Mouse (Mus musculus): ENCODE results near the gene Arhgap32. TPM values are rescaled to one million over a fixed set of nuclear protein-coding genes. Genes with fewer than 3 reads are reported as not detected.

Gene Arhgap32
- total RNA-seq, 2 experiments from 2014 or later = 188 to 201 TPM

DNA sequence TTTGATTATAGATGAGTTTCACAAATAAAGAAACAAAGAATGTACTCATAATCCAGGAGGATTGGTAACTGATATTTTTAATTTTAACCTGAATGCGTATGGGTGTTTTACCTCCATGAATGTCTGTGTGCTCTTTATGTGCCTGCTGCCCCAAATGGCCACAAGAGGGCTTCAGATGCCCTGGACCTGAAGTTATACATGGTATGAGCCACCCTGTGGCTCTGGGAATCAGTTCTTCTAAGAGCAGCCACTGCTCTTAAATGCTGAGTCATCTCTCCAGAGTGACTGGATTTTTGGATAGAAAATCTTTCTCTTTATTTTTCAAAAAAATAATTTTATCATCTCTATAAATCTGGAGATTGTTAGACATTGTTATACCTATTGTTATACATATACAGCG, 70.6 kb downstream of the Arhgap32 start:
- no peak for DNase-seq (ENCODE audit: low spot score in 2 of 2)

DNA sequence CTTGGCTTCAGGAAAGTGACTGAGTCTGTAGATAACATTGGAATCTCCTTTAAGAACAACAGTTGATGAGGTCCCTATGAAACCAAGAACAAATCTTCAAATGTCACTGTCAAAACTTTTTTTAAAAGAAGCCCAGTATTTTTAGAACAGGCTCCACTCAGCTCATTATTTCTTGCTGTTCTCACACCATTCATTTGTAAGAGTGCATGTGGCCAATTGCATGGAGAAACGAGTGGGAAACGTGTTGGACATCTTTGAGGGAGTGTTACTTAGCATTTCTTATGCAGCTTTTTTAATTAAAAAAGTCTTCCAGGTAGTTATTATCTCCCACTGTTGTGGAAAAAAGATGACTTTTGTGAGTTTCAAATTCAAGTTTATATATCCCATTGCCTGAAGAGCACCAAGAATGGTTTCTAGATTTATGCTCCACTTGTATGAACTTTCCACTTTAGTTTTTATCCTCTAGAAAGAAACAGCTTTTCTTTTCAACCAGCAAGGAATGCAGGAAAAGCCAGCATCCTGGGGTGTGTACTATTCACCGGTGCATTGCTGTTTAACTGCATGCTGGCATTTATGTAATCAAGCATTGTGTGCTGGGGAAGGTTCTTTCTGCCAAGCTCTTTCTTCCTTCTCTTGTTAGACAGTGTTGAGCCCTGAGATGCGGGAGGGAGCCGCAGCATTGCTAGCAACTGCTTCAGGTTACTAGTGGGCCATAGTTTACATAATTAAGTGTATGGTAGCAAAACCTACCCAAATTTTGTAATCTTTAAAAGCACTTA, 76.5 kb downstream of the Arhgap32 start:
- no peak for DNase-seq (ENCODE audit: low spot score in 2 of 2)

DNA sequence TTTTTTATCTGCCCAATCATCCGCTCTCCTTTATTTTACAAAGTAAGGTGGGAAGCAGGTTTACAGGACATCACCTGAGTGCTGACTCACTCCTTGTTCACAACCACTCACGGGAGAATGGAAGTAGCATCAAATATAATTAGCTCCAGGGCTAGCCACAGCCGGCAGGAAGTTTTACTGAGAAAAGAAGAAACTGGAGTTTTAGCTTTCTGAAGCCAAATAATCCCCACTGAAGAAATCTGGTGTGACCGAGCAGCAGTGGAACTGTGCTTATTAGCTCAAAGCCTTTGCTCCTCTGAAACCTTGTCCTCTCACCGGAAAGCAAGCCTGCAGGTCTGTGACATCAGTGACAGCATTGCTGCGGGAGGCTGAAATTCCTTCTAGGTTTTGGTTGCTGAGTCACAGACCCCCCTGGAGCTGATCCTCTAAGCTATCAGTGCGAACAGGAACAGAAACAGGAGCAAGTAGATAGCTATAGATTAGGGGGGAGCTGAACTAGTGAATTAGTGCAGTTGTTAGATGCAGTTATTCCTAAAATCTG, 88.6 kb downstream of the Arhgap32 start:
- no peak for DNase-seq (ENCODE audit: low spot score in 2 of 2)

DNA sequence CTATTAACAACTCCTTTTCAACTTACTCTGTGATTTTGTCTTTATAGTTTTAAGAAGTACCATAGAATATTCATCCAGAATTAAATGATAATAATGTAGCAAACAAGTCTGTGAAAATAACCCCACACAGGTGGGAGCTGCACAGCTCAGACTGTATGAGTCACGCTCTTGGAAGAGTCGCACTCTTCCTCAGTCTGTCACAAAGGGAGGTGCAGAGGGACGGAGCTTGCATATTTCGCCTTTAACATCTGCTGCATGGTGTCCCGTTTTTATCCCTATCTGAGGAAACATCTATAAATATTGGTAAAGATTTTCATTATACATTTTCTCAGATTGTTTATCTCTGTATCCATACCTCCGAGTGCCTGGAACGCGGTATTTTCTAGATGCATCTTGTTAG, 91.2 kb downstream of the Arhgap32 start:
- DNase-seq (ENCODE audit: low spot score in 2 of 2) = no peak

DNA sequence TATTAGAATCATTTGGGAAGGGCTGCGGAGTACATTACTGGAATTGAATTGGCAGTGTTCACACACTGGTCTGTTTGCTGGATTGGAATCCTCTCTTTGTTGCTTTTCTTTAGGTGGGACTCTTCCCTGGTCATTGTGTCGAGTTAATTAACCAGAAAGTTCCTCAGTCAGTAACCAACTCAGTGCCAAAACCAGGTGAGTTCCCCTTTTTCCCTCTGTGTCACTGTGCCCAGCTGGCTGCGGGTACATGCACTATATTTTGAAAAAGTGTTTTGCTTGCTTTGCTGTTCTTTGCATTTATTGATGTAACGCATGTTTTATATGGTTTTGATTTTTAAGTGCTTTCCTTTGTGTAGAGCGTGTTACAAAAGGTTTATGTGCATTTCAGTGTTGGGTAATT, 92.1 kb downstream of the Arhgap32 start:
- no peak for DNase-seq (ENCODE audit: low spot score in 2 of 2)

DNA sequence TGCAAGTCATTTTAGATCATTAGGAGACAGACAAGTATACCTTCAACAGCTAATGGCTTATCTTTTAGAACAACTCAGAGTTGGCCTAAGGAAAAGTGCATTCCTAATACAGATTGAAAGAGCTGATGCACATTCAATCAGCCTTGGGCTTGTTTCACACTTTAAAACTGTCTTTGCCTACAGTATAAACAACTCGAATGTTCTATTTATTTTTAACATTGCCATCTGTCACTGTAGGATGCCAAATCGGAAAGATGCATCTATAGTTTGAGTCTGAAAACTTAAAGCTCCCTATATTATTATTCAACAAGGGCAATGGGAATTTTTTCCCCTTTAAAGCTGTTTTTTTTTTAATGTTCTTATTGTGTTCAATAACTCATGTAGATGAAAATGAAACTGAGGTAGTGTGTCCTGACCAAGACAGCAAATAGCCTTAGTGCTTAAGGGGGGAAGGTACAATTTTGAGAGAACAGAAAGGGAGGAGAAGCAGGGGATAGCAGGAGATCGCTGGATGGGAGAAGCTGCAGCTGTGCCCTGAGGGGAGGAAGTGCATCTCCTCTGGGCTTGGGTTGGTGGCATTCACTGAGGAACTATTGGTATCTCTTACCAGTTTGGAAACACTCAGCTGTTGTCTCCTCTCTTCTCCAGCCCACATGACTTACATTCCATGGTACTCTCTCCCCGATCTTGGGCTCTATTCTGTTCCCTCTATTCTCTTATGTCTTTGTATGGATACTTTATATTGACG, 101.1 kb downstream of the Arhgap32 start:
- DNase-seq (ENCODE audit: low spot score in 2 of 2) = no peak

DNA sequence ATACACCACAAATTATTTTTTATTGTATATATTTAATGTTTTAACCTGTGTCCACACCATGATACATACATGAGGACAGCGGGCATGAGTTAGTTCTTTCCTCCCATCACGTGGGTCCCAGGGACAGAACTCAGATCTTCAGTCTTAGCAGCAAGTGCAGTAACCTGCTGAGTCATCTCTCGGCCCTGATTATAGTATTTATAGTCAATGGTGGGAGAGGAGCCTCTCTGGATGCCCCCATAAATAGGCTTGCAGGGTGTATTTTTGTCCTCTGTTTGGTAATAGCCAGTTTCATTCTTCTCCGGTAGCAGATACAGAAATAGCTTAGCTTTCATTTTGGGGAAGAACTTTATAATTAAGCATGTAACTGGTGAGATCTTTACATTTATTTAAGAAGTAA, 103.5 kb downstream of the Arhgap32 start:
- DNase-seq (ENCODE audit: low spot score in 2 of 2) = no peak

DNA sequence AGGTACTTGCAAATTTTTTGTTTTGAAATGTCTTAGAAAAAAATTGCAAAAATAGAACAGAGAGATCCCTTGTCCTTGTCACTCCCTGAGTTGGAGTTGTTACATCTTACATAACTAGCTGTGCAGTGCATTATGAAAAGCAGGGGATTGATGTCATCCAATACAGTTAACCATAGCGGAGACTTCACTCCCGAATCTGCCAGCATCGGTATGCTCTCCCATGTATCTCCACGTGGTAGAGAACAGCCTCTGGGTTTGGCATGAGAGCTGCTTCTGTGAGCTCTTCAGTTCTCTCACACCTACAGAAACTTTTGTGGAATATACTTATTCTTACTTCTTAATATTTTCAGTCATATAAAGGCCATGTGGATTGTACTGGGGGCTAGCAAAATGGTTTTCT, 106.2 kb downstream of the Arhgap32 start:
- no peak for DNase-seq (ENCODE audit: low spot score in 2 of 2)

DNA sequence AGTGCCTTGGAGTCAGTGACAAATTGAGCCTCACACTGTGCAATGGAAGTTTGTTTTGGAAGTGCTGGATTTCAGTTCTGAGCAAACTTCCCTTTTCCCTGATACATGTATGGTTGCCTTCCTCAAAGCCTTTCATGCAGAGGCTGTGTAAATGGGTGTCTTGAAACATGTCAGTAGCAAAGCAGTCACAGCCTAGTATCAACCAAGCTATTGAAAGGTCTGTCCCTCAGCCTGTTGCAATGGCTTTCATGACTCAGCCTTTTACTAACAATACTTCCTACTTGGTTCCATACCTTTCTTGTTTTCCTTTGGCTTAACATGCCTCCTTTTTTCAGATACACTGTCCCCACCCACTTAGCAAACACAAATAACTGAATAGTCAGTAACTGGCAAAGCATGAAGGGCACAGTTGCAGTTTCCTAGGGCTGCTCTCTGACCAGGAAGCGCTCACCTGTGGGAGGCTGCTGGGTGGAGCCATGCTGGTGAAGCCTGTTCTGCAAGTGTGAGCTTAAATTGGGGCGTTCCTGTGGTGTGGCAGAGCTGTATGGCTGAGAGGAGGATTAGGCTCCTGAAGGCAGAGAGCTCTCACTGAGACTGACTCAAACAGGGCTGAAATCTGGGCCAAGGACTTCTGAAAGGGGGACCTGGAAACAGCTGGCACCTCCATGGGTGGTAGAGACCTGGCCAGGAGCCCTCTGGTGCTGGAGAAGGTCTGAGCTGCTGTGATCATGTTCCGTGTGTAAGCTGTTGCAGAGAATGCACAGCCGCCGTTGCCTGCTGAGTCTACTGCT, 108.0 kb downstream of the Arhgap32 start:
- no peak for DNase-seq (ENCODE audit: low spot score in 2 of 2)

DNA sequence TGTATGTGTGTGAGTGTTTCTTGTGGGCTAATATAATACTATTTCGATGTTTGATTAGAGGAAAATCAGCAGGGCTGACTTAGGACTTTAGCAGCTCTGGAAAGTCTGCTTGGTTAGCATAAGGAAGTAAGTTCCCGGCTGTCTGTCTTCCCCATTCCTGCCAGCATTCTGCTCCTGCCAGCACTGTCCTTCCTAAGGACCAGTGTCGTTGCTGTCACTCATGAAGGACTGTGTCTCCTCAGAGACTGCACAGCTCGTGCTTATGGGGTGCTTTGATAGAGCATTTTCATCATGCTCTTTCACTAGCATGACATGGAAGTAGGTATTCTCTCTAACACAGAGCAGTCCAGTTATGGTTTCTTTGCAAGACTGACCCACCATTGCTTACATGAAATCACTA, 109.0 kb downstream of the Arhgap32 start:
- no peak for DNase-seq (ENCODE audit: low spot score in 2 of 2)

DNA sequence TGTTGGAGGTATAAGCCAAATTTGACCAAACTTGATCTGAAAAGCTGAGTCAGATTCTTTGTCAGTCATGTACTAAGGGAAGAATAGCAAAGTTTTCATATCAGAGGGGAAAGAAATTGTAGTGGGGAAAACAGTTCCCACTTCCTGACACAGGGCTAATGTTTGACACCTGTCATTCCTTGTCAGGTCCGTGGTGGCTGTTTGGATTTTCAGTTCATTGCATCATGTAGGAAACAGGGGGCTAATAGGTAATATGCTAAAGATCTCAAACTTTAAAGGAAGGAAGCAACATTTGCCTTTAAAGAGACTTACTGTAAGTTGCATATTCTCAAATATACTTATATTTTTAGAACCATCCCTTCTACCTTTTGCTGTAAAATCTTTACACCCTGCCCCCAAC, 109.6 kb downstream of the Arhgap32 start:
- DNase-seq (ENCODE audit: low spot score in 2 of 2) = no peak

DNA sequence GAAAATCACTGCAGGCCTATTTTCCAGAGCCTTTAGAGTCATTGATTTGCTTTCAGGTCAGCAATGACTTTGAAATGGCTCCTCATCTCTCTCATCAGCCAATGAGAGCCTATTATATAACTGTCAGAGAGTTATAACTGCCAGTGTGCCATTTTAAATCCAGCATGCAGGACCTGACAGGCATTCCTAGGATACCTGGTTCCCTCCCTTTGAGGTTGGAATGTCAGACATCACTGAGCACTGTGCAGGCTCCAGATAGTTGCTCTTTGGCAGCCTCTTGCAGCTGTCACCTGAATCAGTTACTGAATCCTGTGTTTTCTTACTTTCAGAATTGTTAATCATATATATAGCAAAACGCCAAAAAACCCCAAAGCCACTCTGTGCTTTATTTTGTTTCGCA, 111.1 kb downstream of the Arhgap32 start:
- DNase-seq (ENCODE audit: low spot score in 2 of 2) = no peak

DNA sequence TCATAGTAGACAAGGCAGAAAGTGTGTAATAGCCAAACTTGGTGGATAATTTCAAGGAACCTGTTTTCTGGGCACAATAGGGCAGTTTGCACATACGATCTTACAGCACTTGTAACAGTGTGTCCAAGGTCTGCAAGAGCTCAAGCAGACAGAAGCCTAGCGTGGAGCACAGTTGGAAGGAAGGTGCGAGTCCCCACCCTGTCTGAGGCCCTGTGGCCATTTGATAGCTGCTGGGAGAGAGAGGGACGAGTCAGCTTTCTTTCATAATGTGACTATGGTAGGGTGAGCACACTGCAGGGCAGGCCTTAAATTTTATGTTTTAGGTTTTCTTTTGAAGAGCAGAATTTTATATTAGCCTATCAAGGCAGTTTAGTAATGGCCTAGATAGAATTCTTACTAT, 117.7 kb downstream of the Arhgap32 start:
- DNase-seq (ENCODE audit: low spot score in 2 of 2) = no peak

DNA sequence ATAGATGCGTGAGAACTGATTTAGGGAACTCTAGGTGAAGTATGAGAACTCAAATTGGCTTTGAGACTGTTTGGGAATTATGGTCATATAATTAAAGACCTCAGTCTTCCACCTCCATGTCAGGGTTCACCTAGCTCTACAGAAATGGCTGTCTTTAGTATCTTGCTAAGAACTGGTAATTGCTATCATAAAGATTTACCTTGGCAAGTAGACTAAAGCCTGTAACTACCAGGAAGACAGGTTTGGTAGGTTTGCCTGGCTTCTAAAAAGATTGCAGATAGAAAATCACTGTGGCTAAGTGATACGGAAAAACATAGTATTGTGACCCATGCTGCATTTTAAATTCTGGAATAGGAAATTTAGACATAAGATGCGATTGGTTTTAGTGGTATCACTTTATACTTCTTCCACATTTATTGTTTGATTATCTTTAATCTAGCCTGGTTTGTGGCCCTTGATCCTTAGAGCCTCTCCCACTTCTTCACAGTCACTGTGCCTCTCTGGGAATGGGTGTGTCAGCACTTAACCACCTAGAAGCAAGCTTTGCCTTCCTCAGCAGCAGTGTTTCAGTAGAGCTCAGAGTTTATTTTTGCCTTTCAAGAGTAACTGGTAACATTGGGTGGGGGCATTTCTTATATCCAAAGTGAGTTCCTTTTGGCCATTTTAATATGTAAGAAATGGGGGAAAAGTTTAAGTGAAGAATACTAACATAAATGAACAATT, 119.0 kb downstream of the Arhgap32 start:
- no peak for DNase-seq (ENCODE audit: low spot score in 2 of 2)

DNA sequence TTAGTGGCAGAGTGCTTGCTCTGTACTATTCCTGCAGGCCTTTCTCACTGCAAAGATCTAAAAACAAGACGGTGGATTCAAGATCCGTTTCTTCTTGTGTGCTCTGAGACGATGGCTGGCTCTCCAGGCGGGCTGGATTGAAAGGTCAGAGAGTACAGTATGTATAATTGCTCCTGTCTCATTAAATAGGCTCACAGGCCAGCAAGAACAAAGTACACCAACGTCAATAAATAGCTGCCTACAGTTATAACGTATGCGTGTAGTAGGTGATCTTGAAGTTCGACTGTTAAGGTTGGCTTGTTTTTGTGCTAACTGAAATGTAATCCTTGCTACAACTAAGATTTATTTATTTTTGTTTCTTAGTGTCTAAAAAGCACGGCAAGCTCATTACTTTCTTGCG, 123.0 kb downstream of the Arhgap32 start:
- no peak for DNase-seq (ENCODE audit: low spot score in 2 of 2)

DNA sequence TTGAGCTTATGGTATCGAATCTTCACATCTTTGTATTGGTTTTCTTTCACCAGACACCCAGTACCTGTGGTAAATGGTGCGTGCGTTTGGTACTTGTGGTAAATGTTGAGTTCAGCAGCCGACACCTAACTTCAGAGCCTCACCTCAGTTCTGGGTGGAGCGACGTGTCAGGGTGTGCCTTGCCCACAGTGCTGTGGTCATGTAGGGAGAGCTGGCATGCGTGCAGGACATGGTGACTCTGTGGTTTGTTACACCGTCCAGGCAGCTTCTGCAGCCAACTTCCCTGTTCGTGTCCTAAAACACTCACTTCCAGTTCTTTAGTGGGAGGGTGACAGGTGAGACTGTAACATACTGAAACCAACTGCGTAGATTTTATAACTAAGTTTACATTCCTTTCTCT, 123.5 kb downstream of the Arhgap32 start:
- no peak for DNase-seq (ENCODE audit: low spot score in 2 of 2)

DNA sequence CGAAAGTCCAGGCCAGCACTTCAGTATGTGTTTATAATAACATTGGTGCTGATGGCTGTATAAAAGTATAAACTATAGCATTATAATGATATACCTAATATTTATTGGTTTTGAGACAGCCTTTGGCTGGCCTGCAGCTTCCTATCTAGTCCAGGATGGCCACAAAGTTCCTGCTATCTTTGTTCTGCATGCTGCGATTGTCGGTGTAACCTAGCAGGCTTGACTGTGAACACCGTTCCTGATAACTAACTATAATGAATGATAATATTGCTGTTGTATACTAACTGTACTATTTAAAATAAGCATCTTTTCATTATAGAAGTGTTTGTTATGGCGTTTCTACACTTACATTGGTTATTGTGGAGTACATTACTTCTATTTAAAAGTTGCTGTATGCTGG, 124.5 kb downstream of the Arhgap32 start:
- DNase-seq (ENCODE audit: low spot score in 2 of 2) = no peak

DNA sequence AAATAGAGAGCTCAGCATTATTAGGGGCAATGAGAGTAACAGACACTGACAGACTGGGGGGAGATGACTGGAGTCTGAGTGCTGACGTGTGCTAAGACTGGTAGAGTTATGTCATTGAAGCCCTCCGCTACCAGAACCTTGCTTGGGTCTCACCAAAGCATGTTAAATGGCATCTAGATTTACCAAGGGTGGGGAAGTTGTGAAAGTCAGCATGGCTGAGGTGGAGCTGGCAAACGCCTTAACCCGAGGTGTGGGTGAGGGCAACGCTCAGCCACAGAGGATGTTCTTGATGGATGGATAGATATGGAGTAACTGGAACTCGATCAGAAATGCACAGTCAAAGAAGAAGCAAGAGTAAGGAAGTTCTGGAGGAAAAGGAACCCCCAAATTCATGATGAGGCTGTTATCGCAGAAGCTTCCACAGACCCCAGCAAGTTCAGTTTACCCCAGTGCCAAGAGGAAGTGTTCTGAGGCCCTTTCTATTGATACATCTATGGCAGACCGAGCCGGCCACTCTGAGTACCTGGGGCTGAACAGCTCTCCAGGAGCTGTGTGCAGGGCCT, 125.8 kb downstream of the Arhgap32 start:
- no peak for DNase-seq (ENCODE audit: low spot score in 2 of 2)

DNA sequence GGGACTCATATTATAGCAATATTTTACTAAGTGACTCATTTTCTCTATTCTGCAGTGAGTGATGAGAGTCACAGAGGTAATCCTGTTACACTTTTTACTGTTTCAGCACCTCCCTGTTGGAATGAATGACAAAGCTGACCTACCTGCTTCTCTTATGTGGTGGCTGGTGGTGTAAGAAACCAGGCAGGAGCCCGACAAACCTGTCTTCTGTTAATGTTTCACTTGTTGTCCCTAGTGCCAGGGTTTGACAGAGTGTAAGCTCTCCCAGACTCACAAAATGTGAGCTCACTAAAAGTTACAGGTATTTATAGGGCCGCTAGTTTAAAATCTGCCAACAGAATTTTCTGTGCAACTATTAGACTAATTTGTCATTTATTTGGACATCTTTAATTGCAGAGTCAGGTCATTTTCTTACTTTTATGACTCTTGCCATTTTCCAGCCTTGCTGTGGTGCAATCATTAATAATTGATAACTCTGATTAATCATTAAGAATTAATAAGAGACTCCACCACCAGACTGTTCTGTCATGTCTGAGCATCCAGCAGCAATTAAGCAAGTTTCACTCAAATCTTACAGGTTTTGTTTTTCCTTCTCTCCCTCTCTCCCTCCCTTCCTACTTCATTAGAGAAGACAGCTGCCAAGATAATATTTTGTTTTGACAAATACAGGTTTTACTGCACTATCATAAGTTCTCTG, 127.1 kb downstream of the Arhgap32 start:
- no peak for DNase-seq (ENCODE audit: low spot score in 2 of 2)

DNA sequence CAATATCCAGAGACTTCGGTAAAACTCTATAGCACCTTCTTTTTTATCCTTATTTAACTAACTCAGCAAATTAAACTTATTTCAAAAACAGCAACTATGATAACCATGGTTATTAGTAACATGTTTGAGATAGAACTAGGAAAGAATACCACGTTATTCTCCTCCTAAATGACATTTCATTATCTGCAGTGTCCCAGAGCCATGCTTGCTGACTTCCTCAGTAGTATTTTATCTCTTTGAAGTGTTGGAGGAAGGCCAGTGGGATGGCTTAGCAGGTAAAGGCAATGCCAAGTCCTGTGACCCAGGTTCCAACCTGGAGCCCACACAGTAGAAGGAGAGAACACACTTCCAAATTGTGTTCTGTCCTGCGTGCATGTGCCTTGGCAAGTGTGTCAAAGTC, 129.3 kb downstream of the Arhgap32 start:
- DNase-seq (ENCODE audit: low spot score in 2 of 2) = no peak

Measured in layer of hippocampus, postnatal 14 days (tissue).